Mouse (Mus musculus): ENCODE measurements at regions not wholly inside any gene's neighbourhood (a gene's known extent, or its start where the extent isn't known, plus 50 kb on each side); places are given as distances from the start of the nearest gene placed in this dataset.

- TF ChIP-seq CTCF (IDR thresholded peaks at IDR 0.05 in 2 of 3, conservative IDR thresholded peaks at IDR 0.05 in 1 of 3; ENCODE audit: control insufficient read depth in 1 of 3, insufficient read depth in 1 of 3, low read depth in 2 of 3, low read length in 3 of 3, poor library complexity in 1 of 3, severe bottlenecking in 1 of 3) (no peak), POLR2A (IDR thresholded peaks at IDR 0.05; ENCODE audit: control insufficient read depth in 1 of 2, insufficient read depth in 1 of 2, low read depth in 1 of 2, low read length in 2 of 2, poor library complexity in 1 of 2) (no peak)
These were observed 580.1 kb downstream of the Gm11232 start for GRCm38 (mm10) chr4:71177661-71178060.

Measured in MEL (cell line).